Mouse (Mus musculus): ENCODE measurements at regions not wholly inside any gene's neighbourhood (a gene's known extent, or its start where the extent isn't known, plus 50 kb on each side); places are given as distances from the start of the nearest gene placed in this dataset.
"Not testable (repeated sequence)": the region's sequence is repeated elsewhere in the genome, so short reads cannot be mapped to it uniquely, and the experiment has no call there.

GRCm38 (mm10) chr14:53303179-53303578 lies 807.6 kb upstream of the Olfr1507 start:
- H3K9ac ChIP-seq (ENCODE audit: low read depth, poor library complexity, severe bottlenecking); H3K4me1 ChIP-seq (ENCODE audit: control insufficient read depth, insufficient read depth, low read length); H3K27ac ChIP-seq (ENCODE audit: insufficient read depth, low read length); H3K36me3 ChIP-seq (ENCODE audit: control insufficient read depth, insufficient read depth, low read length, poor library complexity, severe bottlenecking); H3K4me3 ChIP-seq (ENCODE audit: low read depth, low read length); H3K9me3 ChIP-seq (replicated peaks; ENCODE audit: control insufficient read depth, insufficient read depth, low read length, poor library complexity, severe bottlenecking); H3K27me3 ChIP-seq (ENCODE audit: control insufficient read depth, insufficient read depth, low read length, poor library complexity, severe bottlenecking): not testable (repeated sequence)

- H3K9ac ChIP-seq (ENCODE audit: low read depth, poor library complexity, severe bottlenecking); H3K4me3 ChIP-seq (ENCODE audit: low read depth, low read length); H3K27me3 ChIP-seq (ENCODE audit: control insufficient read depth, insufficient read depth, low read length, poor library complexity, severe bottlenecking); H3K36me3 ChIP-seq (ENCODE audit: control insufficient read depth, insufficient read depth, low read length, poor library complexity, severe bottlenecking); H3K9me3 ChIP-seq (replicated peaks; ENCODE audit: control insufficient read depth, insufficient read depth, low read length, poor library complexity, severe bottlenecking); H3K4me1 ChIP-seq (ENCODE audit: control insufficient read depth, insufficient read depth, low read length); H3K27ac ChIP-seq (ENCODE audit: insufficient read depth, low read length): not testable (repeated sequence)
Observed at GRCm38 (mm10) chr14:53302491-53302829, 806.9 kb upstream of the Olfr1507 start.

GRCm38 (mm10) chr14:53301722-53302490 lies 806.4 kb upstream of the Olfr1507 start:
- H3K4me1 ChIP-seq (ENCODE audit: control insufficient read depth, insufficient read depth, low read length); H3K9me3 ChIP-seq (replicated peaks; ENCODE audit: control insufficient read depth, insufficient read depth, low read length, poor library complexity, severe bottlenecking); H3K9ac ChIP-seq (ENCODE audit: low read depth, poor library complexity, severe bottlenecking); H3K27me3 ChIP-seq (ENCODE audit: control insufficient read depth, insufficient read depth, low read length, poor library complexity, severe bottlenecking); H3K4me3 ChIP-seq (ENCODE audit: low read depth, low read length); H3K36me3 ChIP-seq (ENCODE audit: control insufficient read depth, insufficient read depth, low read length, poor library complexity, severe bottlenecking); H3K27ac ChIP-seq (ENCODE audit: insufficient read depth, low read length): not testable (repeated sequence)

GRCm38 (mm10) chr14:53301110-53301509 lies 805.6 kb upstream of the Olfr1507 start:
- H3K9me3 ChIP-seq (replicated peaks; ENCODE audit: control insufficient read depth, insufficient read depth, low read length, poor library complexity, severe bottlenecking); H3K4me1 ChIP-seq (ENCODE audit: control insufficient read depth, insufficient read depth, low read length); H3K4me3 ChIP-seq (ENCODE audit: low read depth, low read length); H3K27ac ChIP-seq (ENCODE audit: insufficient read depth, low read length); H3K27me3 ChIP-seq (ENCODE audit: control insufficient read depth, insufficient read depth, low read length, poor library complexity, severe bottlenecking); H3K36me3 ChIP-seq (ENCODE audit: control insufficient read depth, insufficient read depth, low read length, poor library complexity, severe bottlenecking); H3K9ac ChIP-seq (ENCODE audit: low read depth, poor library complexity, severe bottlenecking): not testable (repeated sequence)

- H3K4me3 ChIP-seq (ENCODE audit: low read depth, low read length); H3K36me3 ChIP-seq (ENCODE audit: control insufficient read depth, insufficient read depth, low read length, poor library complexity, severe bottlenecking); H3K27me3 ChIP-seq (ENCODE audit: control insufficient read depth, insufficient read depth, low read length, poor library complexity, severe bottlenecking); H3K4me1 ChIP-seq (ENCODE audit: control insufficient read depth, insufficient read depth, low read length); H3K27ac ChIP-seq (ENCODE audit: insufficient read depth, low read length); H3K9me3 ChIP-seq (replicated peaks; ENCODE audit: control insufficient read depth, insufficient read depth, low read length, poor library complexity, severe bottlenecking); H3K9ac ChIP-seq (ENCODE audit: low read depth, poor library complexity, severe bottlenecking): not testable (repeated sequence)
Observed at GRCm38 (mm10) chr14:53299735-53300134, 804.2 kb upstream of the Olfr1507 start.

GRCm38 (mm10) chr14:53283350-53284141 lies 788.0 kb upstream of the Olfr1507 start:
- not testable (repeated sequence) for H3K4me1 ChIP-seq (ENCODE audit: control insufficient read depth, insufficient read depth, low read length); H3K9ac ChIP-seq (ENCODE audit: low read depth, poor library complexity, severe bottlenecking); H3K27ac ChIP-seq (ENCODE audit: insufficient read depth, low read length); H3K4me3 ChIP-seq (ENCODE audit: low read depth, low read length); H3K9me3 ChIP-seq (replicated peaks; ENCODE audit: control insufficient read depth, insufficient read depth, low read length, poor library complexity, severe bottlenecking); H3K36me3 ChIP-seq (ENCODE audit: control insufficient read depth, insufficient read depth, low read length, poor library complexity, severe bottlenecking); H3K27me3 ChIP-seq (ENCODE audit: control insufficient read depth, insufficient read depth, low read length, poor library complexity, severe bottlenecking)

GRCm38 (mm10) chr14:53273218-53273617 lies 777.7 kb upstream of the Olfr1507 start:
- H3K4me3 ChIP-seq (ENCODE audit: low read depth, low read length); H3K27ac ChIP-seq (ENCODE audit: insufficient read depth, low read length); H3K9me3 ChIP-seq (replicated peaks; ENCODE audit: control insufficient read depth, insufficient read depth, low read length, poor library complexity, severe bottlenecking); H3K27me3 ChIP-seq (ENCODE audit: control insufficient read depth, insufficient read depth, low read length, poor library complexity, severe bottlenecking); H3K9ac ChIP-seq (ENCODE audit: low read depth, poor library complexity, severe bottlenecking); H3K36me3 ChIP-seq (ENCODE audit: control insufficient read depth, insufficient read depth, low read length, poor library complexity, severe bottlenecking); H3K4me1 ChIP-seq (ENCODE audit: control insufficient read depth, insufficient read depth, low read length): not testable (repeated sequence)

GRCm38 (mm10) chr14:53267693-53268092 lies 772.1 kb upstream of the Olfr1507 start:
- not testable (repeated sequence) for H3K4me1 ChIP-seq (ENCODE audit: control insufficient read depth, insufficient read depth, low read length); H3K4me3 ChIP-seq (ENCODE audit: low read depth, low read length); H3K27ac ChIP-seq (ENCODE audit: insufficient read depth, low read length); H3K9me3 ChIP-seq (replicated peaks; ENCODE audit: control insufficient read depth, insufficient read depth, low read length, poor library complexity, severe bottlenecking); H3K36me3 ChIP-seq (ENCODE audit: control insufficient read depth, insufficient read depth, low read length, poor library complexity, severe bottlenecking); H3K9ac ChIP-seq (ENCODE audit: low read depth, poor library complexity, severe bottlenecking); H3K27me3 ChIP-seq (ENCODE audit: control insufficient read depth, insufficient read depth, low read length, poor library complexity, severe bottlenecking)

GRCm38 (mm10) chr14:53255962-53256361 lies 760.4 kb upstream of the Olfr1507 start:
- H3K36me3 ChIP-seq (ENCODE audit: control insufficient read depth, insufficient read depth, low read length, poor library complexity, severe bottlenecking); H3K9ac ChIP-seq (ENCODE audit: low read depth, poor library complexity, severe bottlenecking); H3K4me1 ChIP-seq (ENCODE audit: control insufficient read depth, insufficient read depth, low read length): not testable (repeated sequence)

GRCm38 (mm10) chr14:53253470-53253869 lies 757.9 kb upstream of the Olfr1507 start:
- H3K4me3 ChIP-seq (ENCODE audit: low read depth, low read length); H3K27ac ChIP-seq (ENCODE audit: insufficient read depth, low read length); H3K27me3 ChIP-seq (ENCODE audit: control insufficient read depth, insufficient read depth, low read length, poor library complexity, severe bottlenecking); H3K9me3 ChIP-seq (replicated peaks; ENCODE audit: control insufficient read depth, insufficient read depth, low read length, poor library complexity, severe bottlenecking); H3K4me1 ChIP-seq (ENCODE audit: control insufficient read depth, insufficient read depth, low read length); H3K9ac ChIP-seq (ENCODE audit: low read depth, poor library complexity, severe bottlenecking); H3K36me3 ChIP-seq (ENCODE audit: control insufficient read depth, insufficient read depth, low read length, poor library complexity, severe bottlenecking): not testable (repeated sequence)

More at GRCm38 (mm10) chr14:53255962-53256361, 760.4 kb upstream of the Olfr1507 start:
- not testable (repeated sequence) for H3K27ac ChIP-seq (ENCODE audit: insufficient read depth, low read length); H3K4me3 ChIP-seq (ENCODE audit: low read depth, low read length); H3K27me3 ChIP-seq (ENCODE audit: control insufficient read depth, insufficient read depth, low read length, poor library complexity, severe bottlenecking); H3K9me3 ChIP-seq (replicated peaks; ENCODE audit: control insufficient read depth, insufficient read depth, low read length, poor library complexity, severe bottlenecking)
